Mouse (Mus musculus) forebrain, embryonic 11.5 days (tissue): ENCODE data around the gene Tmub2. TPM values are rescaled to one million over a fixed set of nuclear protein-coding genes. Genes with fewer than 3 reads are reported as not detected.

Source experiments
- ATAC-seq: fragments of 200-750 bp; cut with Nextera tagmentation; replicated peaks from 2 replicates; pipeline ENCODE4 v1.8.0; 2017; ENCODE audit warnings: moderate TSS enrichment; ENCODE audit not compliant: low FRiP score
- DNase-seq: peaks from one replicate; pipeline ENCODE4 v3.0.0-alpha.2; 2017; ENCODE audit warnings: low spot score
- H3K27ac ChIP-seq: fragments of 300-500 bp; sonication (generic); 2 replicates; pipeline ENCODE4 v1.5.1; 2014; ENCODE audit warnings: low read depth, low read length
- H3K27me3 ChIP-seq: fragments of 300-500 bp; sonication (generic); 2 replicates; pipeline ENCODE4 v1.6.1; 2014; ENCODE audit warnings: mild to moderate bottlenecking, low read length, mixed read lengths; ENCODE audit not compliant: control insufficient read depth, insufficient read depth
- H3K36me3 ChIP-seq: fragments of 300-500 bp; sonication (generic); 2 replicates; pipeline ENCODE4 v1.6.1; 2014; ENCODE audit warnings: mild to moderate bottlenecking, low read length, moderate library complexity, mixed read lengths; ENCODE audit not compliant: control insufficient read depth, insufficient read depth
- H3K4me1 ChIP-seq: fragments of 300-500 bp; sonication (generic); replicated peaks from 2 replicates; pipeline ENCODE4 v1.6.1; 2014; ENCODE audit warnings: low read length, mixed read lengths; ENCODE audit not compliant: control insufficient read depth, insufficient read depth
- H3K4me2 ChIP-seq: fragments of 300-500 bp; sonication (generic); 2 replicates; pipeline ENCODE4 v1.6.1; 2014; ENCODE audit warnings: low read depth, mild to moderate bottlenecking, low read length, moderate library complexity, mixed read lengths; ENCODE audit not compliant: severe bottlenecking
- H3K4me3 ChIP-seq: fragments of 300-500 bp; sonication (generic); 2 replicates; pipeline ENCODE4 v1.5.1; 2014; ENCODE audit warnings: low read depth, low read length
- H3K9ac ChIP-seq: fragments of 300-500 bp; sonication (generic); 2 replicates; pipeline ENCODE4 v1.6.1; 2014; ENCODE audit warnings: low read length
- H3K9me3 ChIP-seq: fragments of 300-500 bp; sonication (generic); 2 replicates; pipeline ENCODE4 v1.6.1; 2016; ENCODE audit warnings: low read length, mixed read lengths; ENCODE audit not compliant: control insufficient read depth
- WGBS: fragments of 180-500 bp; shearing (Covaris S2); extraction: QIAGEN DNeasy Blood & Tissue Kit; methylation state at CpG from one replicate; pipeline ENCODE4 v1.1.7; 2014; 5-methylcytosine and 5-hydroxymethylcytosine counted together
- polyA plus RNA-seq: library from polyadenylated mRNA; unstranded; fragments of >200 nt; fragmentation: Nextera tagmentation; extraction: Ambion mirVana; gene quantifications from 2 replicates; pipeline ENCODE4 v1.2.1, GENCODE M21; 2014

The Tmub2 gene
- polyA plus RNA-seq, 1 experiment from 2014 or later: 50.0 TPM

DNA sequence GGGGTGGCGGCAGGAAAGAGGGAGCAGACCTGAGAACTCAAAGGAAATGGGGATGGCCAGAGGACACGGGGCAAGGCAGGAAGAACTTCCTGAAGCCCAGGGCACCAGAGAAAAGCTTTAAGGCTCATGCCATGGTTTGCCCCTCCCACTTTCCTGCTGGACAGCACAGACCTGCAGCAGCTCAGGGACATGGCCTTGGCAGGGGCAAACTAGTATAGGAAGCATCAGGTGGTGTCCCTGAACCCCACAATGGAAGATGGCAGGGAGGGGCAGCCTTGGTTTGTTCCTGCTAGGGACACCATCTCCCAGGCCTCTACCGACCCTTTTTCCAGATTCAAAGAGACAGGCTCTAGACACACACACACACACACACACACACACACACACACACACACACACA lies 20.6 kb downstream of the Tmub2 start:
- no peak overlapping the region for H3K4me2 ChIP-seq
- ATAC-seq (no peak), DNase-seq (no peak)
- H3K9ac ChIP-seq: no peak overlapping the region
- no peak overlapping the region for H3K4me3 ChIP-seq
- H3K27me3 ChIP-seq: no peaks in the 10 kb centered on the region
- H3K9me3 ChIP-seq: no peaks in the 10 kb centered on the region
- 66% methylated on average over 3 of the region's 3 CpGs for WGBS
- H3K36me3 ChIP-seq: peaks cover 4% of the 10 kb centered on the region
- H3K27ac ChIP-seq: no peak overlapping the region
- H3K4me1 ChIP-seq: peaks cover 10% of the 10 kb centered on the region

DNA sequence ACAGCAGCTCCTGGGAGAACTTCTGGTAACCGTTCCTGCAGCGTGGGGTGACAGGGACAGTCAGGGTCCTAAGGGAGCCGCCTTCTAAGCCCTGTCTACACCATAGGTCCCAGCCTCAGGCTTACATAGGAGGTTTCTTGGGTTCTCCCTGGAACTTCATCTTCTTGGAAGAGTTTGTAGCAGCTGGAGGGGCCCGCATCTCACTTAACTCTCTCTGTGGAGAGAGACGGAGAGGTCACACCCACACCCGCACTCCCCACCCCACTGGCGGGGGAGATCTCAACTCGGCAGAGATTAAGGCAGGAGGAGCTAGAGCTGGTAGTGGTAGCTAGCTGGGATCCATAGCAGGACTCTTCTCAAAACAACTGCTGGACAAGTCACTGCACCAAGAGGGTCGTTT lies 23.4 kb downstream of the Tmub2 start:
- Histone ChIP-seq H3K27ac (no peak overlapping the region), H3K4me3 (no peak overlapping the region), H3K27me3 (no peaks in the 10 kb centered on the region), H3K4me2 (no peak overlapping the region), H3K36me3 (peaks cover 4% of the 10 kb centered on the region), H3K9ac (no peak overlapping the region), H3K4me1 (peaks cover 16% of the 10 kb centered on the region), H3K9me3 (no peaks in the 10 kb centered on the region)
- DNase-seq (no peak), ATAC-seq (no peak)
- 86% methylated on average over 9 of the region's 9 CpGs for WGBS

DNA sequence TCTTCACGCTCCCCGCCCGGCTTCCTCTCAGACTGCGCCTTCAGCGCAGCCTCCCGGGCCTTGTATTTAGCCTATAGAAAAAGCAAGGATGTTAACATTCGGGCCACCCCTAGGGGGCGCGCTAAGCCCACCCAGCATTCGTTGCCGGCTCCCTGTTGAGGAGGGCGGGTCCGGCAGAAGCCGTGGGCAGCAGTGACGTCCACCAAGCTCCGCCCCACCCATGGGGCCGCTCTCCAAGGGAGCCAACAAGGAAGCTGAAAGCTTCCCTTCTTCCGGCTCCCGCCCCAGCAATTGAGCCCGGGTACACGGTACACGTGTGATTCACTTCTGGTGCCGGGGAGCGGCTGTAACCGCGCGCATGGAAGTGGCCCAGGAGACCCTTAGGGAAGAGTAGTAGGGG lies 24.2 kb downstream of the Tmub2 start:
- H3K36me3 ChIP-seq: peaks cover 9% of the 10 kb centered on the region
- WGBS: under 1% methylated on average over 27 of the region's 27 CpGs
- peak overlapping the region; percentile 65 for H3K4me2 ChIP-seq
- peak; percentile 99 for DNase-seq
- H3K9me3 ChIP-seq: no peaks in the 10 kb centered on the region
- H3K27ac ChIP-seq: peak overlapping the region; percentile 39; the same call in 1 of the 2 replicates
- peaks cover 16% of the 10 kb centered on the region for H3K4me1 ChIP-seq
- H3K9ac ChIP-seq: peak overlapping the region; percentile 52
- no peaks in the 10 kb centered on the region for H3K27me3 ChIP-seq
- ATAC-seq: peak; percentile 88
- peak overlapping the region; percentile 28 for H3K4me3 ChIP-seq

DNA sequence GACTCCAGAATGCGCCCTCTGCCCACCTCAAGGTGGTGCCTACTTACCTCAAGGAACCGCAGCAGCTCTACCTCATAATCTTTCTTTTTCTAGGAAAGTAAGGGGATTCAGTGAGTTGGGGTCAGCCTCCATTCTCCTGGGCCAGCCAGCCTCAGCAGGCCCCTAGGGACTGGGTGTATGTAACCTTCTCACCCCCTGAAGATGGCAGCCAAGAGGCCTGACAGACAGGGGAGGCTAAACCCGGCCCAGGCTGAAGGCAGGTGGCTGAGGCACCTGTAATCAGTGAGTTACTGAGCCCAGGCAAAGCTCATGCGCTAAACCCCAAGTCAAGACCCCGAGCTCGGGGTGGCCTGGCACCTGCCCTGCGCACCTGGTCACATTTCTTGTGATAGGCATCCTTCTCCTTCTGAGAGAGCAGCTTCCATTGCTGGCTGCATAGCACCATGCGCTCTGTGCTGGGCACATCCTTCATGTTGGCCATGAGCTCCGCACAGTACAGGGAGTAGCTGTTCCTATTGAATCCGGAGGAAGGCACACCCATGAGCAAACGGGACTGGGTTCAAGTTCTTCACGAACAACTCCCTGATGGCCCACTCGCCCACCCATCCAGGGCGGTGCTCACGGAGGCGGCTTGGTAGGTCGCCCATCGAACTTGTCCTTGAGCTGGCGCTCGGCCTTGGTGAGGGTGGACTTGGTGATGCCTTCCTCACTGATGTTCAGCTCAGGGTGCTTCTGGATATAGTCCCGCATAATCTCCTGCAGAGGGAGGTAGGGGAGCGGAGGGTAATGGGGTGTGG lies 25.3 kb downstream of the Tmub2 start:
- Histone ChIP-seq H3K27me3 (no peaks in the 10 kb centered on the region), H3K4me3 (peak overlapping the region; percentile 28), H3K36me3 (peaks cover 12% of the 10 kb centered on the region), H3K9me3 (no peaks in the 10 kb centered on the region), H3K4me1 (peaks cover 16% of the 10 kb centered on the region), H3K4me2 (peak overlapping the region; percentile 65), H3K27ac (0 out of 2 replicates have a peak overlapping the region, but pooled peaks have one; percentile 39), H3K9ac (peak overlapping the region; percentile 52; the same call in 1 of the 2 replicates)
- 0 out of 2 replicates have a peak, but pooled peaks have one; percentile 13 for ATAC-seq
- no peak for DNase-seq
- WGBS: 91% methylated on average over 22 of the region's 22 CpGs

DNA sequence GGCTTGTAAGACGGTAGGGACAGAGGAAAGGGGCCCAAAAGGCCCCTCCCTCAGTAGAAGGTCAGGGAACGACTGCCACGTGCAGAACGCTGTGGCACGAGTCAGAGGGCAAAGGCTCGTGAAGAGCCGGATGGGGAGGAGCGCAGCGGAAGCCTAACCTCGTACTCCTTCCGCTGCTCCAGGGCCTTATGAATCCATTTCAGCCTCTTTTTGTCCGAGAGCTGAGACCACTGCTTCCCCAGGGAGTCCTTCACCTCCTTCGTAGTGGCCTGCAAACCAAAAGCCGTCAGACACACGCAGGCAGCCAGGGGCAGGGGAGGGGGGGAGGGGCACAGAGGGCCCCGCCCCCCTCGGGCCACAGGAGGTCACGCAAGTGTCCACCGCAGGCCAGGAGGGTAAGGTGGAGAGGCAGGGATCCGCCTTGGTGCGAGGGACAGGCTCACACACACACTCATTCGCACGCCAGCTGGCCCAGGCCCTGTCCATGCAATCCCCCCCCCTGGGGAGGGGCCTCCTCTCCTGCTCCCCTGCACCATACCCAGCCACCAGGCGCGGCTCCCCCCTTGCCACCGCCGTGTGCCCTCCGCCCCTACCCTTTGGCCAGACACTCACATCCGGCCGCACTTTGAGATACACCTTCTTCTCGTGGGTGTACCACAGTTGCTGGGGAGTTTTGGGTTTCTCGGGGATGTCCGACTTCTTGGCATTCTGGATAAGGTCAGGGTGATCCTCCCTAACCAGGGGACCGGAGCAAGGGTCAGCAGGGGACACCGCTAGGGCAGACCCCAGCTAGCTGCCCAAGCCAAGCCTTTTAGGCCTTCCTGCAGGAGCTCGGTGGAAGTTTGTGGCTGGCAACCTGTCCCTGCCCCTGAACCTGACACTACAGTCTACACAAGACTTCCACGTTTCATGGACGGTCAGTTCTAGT lies 26.3 kb downstream of the Tmub2 start:
- no peaks in the 10 kb centered on the region for H3K27me3 ChIP-seq
- H3K4me1 ChIP-seq: peaks cover 17% of the 10 kb centered on the region
- ATAC-seq (no peak), DNase-seq (peak; percentile 65)
- H3K4me3 ChIP-seq: no peak overlapping the region
- H3K9me3 ChIP-seq: no peaks in the 10 kb centered on the region
- peaks cover 12% of the 10 kb centered on the region for H3K36me3 ChIP-seq
- no peak overlapping the region for H3K4me2 ChIP-seq
- H3K27ac ChIP-seq: no peak overlapping the region
- 0 out of 2 replicates have a peak overlapping the region, but pooled peaks have one; percentile 6 for H3K9ac ChIP-seq
- 45% methylated on average over 38 of the region's 38 CpGs for WGBS

DNA sequence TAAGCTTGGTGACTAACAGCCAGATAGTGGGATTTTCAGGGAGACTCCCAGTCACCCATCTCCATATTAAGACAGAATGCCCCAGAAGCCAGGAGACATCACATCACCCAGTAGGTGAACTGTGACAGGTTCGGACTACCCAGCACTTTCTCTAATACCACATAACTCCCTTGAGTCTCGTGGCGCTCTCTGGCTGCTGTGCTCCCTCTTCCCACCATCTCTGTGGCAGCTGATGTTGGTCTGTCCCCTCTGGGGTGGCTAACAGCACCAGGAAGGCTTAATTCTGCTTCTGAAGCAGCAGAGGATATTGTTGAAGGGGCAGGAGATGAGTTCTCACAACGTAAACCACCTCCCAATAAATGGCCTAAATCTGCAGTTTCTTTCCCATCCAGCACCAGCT lies 27.2 kb downstream of the Tmub2 start:
- DNase-seq: peak; percentile 44
- H3K9me3 ChIP-seq: no peaks in the 10 kb centered on the region
- H3K27ac ChIP-seq: no peak overlapping the region
- WGBS: 93% methylated on average over 4 of the region's 4 CpGs
- no peak overlapping the region for H3K9ac ChIP-seq
- ATAC-seq: no peak
- no peak overlapping the region for H3K4me2 ChIP-seq
- H3K27me3 ChIP-seq: no peaks in the 10 kb centered on the region
- H3K36me3 ChIP-seq: peaks cover 12% of the 10 kb centered on the region
- H3K4me1 ChIP-seq: peaks cover 21% of the 10 kb centered on the region
- no peak overlapping the region for H3K4me3 ChIP-seq

DNA sequence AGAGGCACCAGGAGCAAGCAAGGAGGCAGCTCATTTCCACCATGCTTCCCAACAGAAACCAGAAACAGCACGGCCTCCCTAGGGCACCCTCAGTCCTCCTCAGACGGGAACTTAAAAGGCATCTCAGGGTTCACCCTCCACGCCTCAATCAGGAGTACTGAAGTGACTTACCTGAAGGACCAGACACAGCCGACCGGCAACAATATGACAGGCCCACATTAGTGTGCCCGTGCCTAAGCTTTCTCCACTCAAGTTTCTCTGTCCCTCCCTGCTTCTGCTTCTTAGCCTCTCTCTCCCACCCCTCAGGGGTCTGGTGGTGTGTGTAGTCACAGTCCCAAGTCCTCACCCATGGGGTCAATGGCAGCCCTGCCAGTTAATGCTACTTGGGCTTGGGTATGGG lies 27.9 kb downstream of the Tmub2 start:
- peaks cover 21% of the 10 kb centered on the region for H3K4me1 ChIP-seq
- 89% methylated on average over 6 of the region's 6 CpGs for WGBS
- no peak for ATAC-seq
- peaks cover 12% of the 10 kb centered on the region for H3K36me3 ChIP-seq
- H3K27me3 ChIP-seq: no peaks in the 10 kb centered on the region
- H3K27ac ChIP-seq: no peak overlapping the region
- H3K4me3 ChIP-seq: no peak overlapping the region
- no peak for DNase-seq
- H3K9me3 ChIP-seq: no peaks in the 10 kb centered on the region
- no peak overlapping the region for H3K4me2 ChIP-seq
- H3K9ac ChIP-seq: no peak overlapping the region

DNA sequence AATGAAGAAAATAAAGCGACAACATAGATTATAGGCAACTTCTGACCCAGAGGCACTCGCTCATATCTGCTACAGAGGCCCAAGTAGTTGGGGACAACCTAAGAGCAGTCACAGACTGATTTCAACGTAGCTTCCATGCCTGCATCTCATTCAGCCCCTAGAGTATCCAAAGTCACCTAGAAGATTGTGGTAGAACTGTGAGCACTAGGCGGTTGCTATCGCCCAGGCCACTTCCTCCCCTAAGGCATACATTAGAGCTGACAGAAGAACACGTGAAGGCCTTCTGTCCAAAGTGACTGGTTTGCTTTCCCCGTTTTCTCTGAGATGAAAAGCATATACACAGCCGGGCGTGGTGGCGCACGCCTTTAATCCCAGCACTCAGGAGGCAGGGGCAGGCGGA lies 29.6 kb downstream of the Tmub2 start:
- Histone ChIP-seq H3K27ac (no peak overlapping the region), H3K4me1 (peaks cover 18% of the 10 kb centered on the region), H3K9ac (no peak overlapping the region), H3K4me3 (no peak overlapping the region), H3K4me2 (no peak overlapping the region), H3K9me3 (no peaks in the 10 kb centered on the region), H3K36me3 (peaks cover 12% of the 10 kb centered on the region), H3K27me3 (no peaks in the 10 kb centered on the region)
- DNase-seq (no peak), ATAC-seq (no peak)
- 86% methylated on average over 12 of the region's 12 CpGs for WGBS
